In genomic region chr10:117611503-117611902, GRCm38 (mm10) we compare ENCODE assay signal across 16 mouse cellular contexts.
"Had no signal": no experiment of that assay in that cellular context is flagged by ENCODE, and none has a peak within 500 bp of the region (broad histone marks: within the 10 kb centered on the region; RNA-seq: fewer than 3 reads in every experiment).

No protein-coding gene starts in this region.

- DNase-seq: heart, postnatal 10 days; heart, postnatal 14 days; heart, postnatal 36 days; heart, postnatal 4 days; kidney, adult 11 months; kidney, adult 18-20 months; kidney, adult 2 months; kidney, adult 8-10 months; kidney, adult 9 months; kidney, postnatal 10 days; kidney, postnatal 14 days; kidney, postnatal 25 days; kidney, postnatal 36 days; kidney, postnatal 4 days; layer of hippocampus, adult 9-11 months; layer of hippocampus, postnatal 36 days had no signal
